Mouse (Mus musculus) liver, postnatal 0 days (tissue): ENCODE measurements around the gene Slc39a5. TPM values are rescaled to one million over a fixed set of nuclear protein-coding genes. Genes with fewer than 3 reads are reported as not detected.
A peak's percentile ranks its signal among the peaks of the same experiment; 100 is the strongest.

ENCODE experiments used
- ATAC-seq: fragments of 200-750 bp; cut with Nextera tagmentation; 2 replicates; pipeline ENCODE4 v1.8.0; 2017; ENCODE audit warnings: mild to moderate bottlenecking, moderate library complexity
- DNase-seq: peaks from one replicate; pipeline ENCODE4 v3.0.0-alpha.2; 2016
- H3K27ac ChIP-seq: fragments of 300-500 bp; sonication (generic); 2 replicates; pipeline ENCODE4 v1.5.1; 2014; ENCODE audit warnings: antibody characterized with exemption, moderate library complexity, mild to moderate bottlenecking, low read depth
- H3K27me3 ChIP-seq: fragments of 300-500 bp; sonication (generic); 2 replicates; pipeline ENCODE4 v1.6.1; 2014; ENCODE audit warnings: low read length, control low read depth, mixed read lengths; ENCODE audit not compliant: insufficient read depth
- H3K36me3 ChIP-seq: fragments of 300-500 bp; sonication (generic); replicated peaks from 2 replicates; pipeline ENCODE4 v1.6.1; 2014; ENCODE audit warnings: mild to moderate bottlenecking, control low read depth, low read length, moderate library complexity, mixed read lengths; ENCODE audit not compliant: insufficient read depth
- H3K4me1 ChIP-seq: fragments of 300-500 bp; sonication (generic); 2 replicates; pipeline ENCODE4 v1.6.1; 2014; ENCODE audit warnings: antibody characterized with exemption, mild to moderate bottlenecking, control low read depth; ENCODE audit not compliant: insufficient read depth
- H3K4me2 ChIP-seq: fragments of 300-500 bp; sonication (generic); 2 replicates; pipeline ENCODE4 v1.6.1; 2014; ENCODE audit warnings: low read depth, mild to moderate bottlenecking, low read length, moderate library complexity, mixed read lengths
- H3K4me3 ChIP-seq: fragments of 300-500 bp; sonication (generic); 2 replicates; pipeline ENCODE4 v1.5.1; 2014; ENCODE audit warnings: low read depth, low read length
- H3K9ac ChIP-seq: fragments of 300-500 bp; sonication (generic); replicated peaks from 2 replicates; pipeline ENCODE4 v1.6.1; 2014; ENCODE audit warnings: mild to moderate bottlenecking, moderate library complexity
- H3K9me3 ChIP-seq: fragments of 300-500 bp; sonication (generic); 2 replicates; pipeline ENCODE4 v1.6.1; 2016; ENCODE audit warnings: mild to moderate bottlenecking, control low read depth, low read length, mixed read lengths
- CTCF ChIP-seq: sonication (generic); IDR thresholded peaks from 2 replicates; pipeline ENCODE4 v1.5.1; 2016; ENCODE audit warnings: antibody characterized with exemption, low read depth
- EP300 ChIP-seq: IDR thresholded peaks from 2 replicates; pipeline ENCODE4 v1.6.1; 2016; ENCODE audit warnings: antibody characterized with exemption, low read depth, mild to moderate bottlenecking
- WGBS: fragments of 180-500 bp; shearing (Covaris S2); extraction: QIAGEN DNeasy Blood & Tissue Kit; methylation state at CpG from one replicate; pipeline ENCODE4 v1.1.7; 2014; ENCODE audit not compliant: insufficient replicate concordance; 5-methylcytosine and 5-hydroxymethylcytosine counted together
- polyA plus RNA-seq: library from polyadenylated mRNA; unstranded; fragments of >200 nt; fragmentation: Nextera tagmentation; extraction: Ambion mirVana; gene quantifications from 2 replicates; pipeline ENCODE4 v1.2.1, GENCODE M21; 2015

Slc39a5 gene
- polyA plus RNA-seq, 1 experiment from 2014 or later, result 64.1 TPM

GRCm38 (mm10) chr10:128408591-128409535, 7.8 kb upstream of the Slc39a5 start:
- peaks cover 26% of the 10 kb centered on the region for H3K4me1 ChIP-seq
- no peaks in the 10 kb centered on the region for H3K27me3 ChIP-seq
- no peaks in the 10 kb centered on the region for H3K9me3 ChIP-seq
- ATAC-seq (no peak; the same call in 1 of the 2 replicates), DNase-seq (no peak)
- peak overlapping the region; percentile 78 for H3K9ac ChIP-seq
- 18% methylated on average over 35 of the region's 35 CpGs for WGBS
- peak overlapping the region; percentile 78 for H3K4me3 ChIP-seq
- peak overlapping the region; percentile 94 for H3K4me2 ChIP-seq
- no peak for TF ChIP-seq EP300
- TF ChIP-seq CTCF, result no peak
- H3K27ac ChIP-seq, result peak overlapping the region; percentile 48
- peaks cover 12% of the 10 kb centered on the region for H3K36me3 ChIP-seq

DNA sequence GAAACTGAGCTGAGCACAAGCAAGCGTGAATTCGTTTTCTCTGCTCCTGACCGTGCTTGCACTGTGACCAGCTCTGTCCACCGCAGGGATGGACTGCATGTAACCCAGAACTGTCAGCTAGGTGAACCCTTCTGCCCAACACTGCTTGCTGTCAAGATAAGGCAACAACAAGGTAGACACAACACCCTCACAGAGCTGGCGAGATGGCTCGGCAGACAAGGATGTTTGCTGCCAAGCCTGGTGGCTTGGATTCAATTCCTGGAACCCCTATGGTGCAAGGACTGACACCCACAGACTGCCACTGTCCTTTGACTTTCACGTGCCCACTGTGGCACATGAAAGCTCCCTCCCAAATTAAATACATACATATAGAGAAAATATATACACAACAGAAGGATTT, 2.9 kb upstream of the Slc39a5 start:
- ATAC-seq (no peak), DNase-seq (no peak)
- TF ChIP-seq EP300, result no peak
- no peak for TF ChIP-seq CTCF
- Histone ChIP-seq H3K27me3 (no peaks in the 10 kb centered on the region), H3K36me3 (peaks cover 12% of the 10 kb centered on the region), H3K4me3 (no peak overlapping the region), H3K4me2 (no peak overlapping the region), H3K9me3 (no peaks in the 10 kb centered on the region), H3K27ac (no peak overlapping the region), H3K4me1 (no peaks in the 10 kb centered on the region; the same call in none of the 2 replicates), H3K9ac (no peak overlapping the region)
- 87% methylated on average over 7 of the region's 7 CpGs for WGBS

DNA sequence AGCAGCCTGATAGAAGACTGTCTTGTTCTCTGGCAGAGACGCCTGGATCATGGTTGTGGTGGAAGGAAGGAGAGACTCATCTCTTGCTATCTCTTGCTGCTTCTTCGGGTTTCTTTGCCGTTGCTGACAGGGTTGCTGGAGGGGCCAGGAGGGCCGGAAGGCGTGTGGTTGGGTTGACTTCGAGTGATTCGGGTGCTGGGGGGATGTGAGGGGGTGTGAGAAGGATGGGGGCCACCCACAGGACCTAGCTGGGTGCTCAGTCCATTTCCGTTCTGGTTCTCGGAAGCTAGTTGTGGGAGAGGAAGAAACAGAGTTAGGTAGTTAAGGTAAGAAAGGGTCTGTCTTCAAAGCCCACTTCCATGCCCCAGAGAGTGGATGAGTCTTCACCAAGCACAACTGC, 609 bp upstream of the Slc39a5 start:
- H3K36me3 ChIP-seq, result peaks cover 9% of the 10 kb centered on the region; the same call in 1 of the 2 replicates
- WGBS, result 76% methylated on average over 9 of the region's 9 CpGs

DNA sequence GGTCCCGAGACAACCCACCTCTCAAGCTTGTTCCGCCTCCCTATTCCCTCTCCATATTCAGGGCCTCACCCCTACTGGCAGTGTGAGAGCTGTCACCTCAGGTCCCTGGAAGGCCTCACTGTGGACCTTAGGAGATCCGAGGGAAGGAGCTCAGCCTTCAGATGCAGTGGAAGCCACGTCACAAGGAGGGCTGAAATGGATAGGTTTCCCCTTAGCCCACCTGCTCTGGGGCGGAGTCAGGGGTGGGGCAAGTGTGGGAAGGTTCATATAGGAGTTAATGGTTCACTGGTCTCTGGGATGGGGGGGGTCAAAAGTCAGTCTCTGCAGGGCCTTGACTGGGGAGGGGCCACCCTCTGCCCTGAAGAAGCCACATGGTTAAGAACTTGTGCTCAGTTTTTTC, 691 bp downstream of the Slc39a5 start:
- H3K9me3 ChIP-seq, result no peaks in the 10 kb centered on the region
- H3K36me3 ChIP-seq, result no peaks in the 10 kb centered on the region; the same call in 1 of the 2 replicates
- H3K9ac ChIP-seq, result peak overlapping the region; percentile 51
- H3K4me2 ChIP-seq, result peak overlapping the region; percentile 59
- TF ChIP-seq CTCF (no peak), EP300 (no peak)
- H3K27me3 ChIP-seq, result no peaks in the 10 kb centered on the region
- H3K4me1 ChIP-seq, result peaks cover 15% of the 10 kb centered on the region; the same call in 1 of the 2 replicates
- peak overlapping the region; percentile 42; the same call in 1 of the 2 replicates for H3K4me3 ChIP-seq
- no peak overlapping the region for H3K27ac ChIP-seq
- peak; percentile 51 for DNase-seq
- WGBS, result 38% methylated on average over 5 of the region's 5 CpGs
- peak; percentile 47; the same call in 1 of the 2 replicates for ATAC-seq

More for the DNA sequence above, 609 bp upstream of the Slc39a5 start:
- H3K4me1 ChIP-seq, result peaks cover 4% of the 10 kb centered on the region; the same call in 1 of the 2 replicates
- H3K9me3 ChIP-seq, result no peaks in the 10 kb centered on the region
- H3K4me2 ChIP-seq, result no peak overlapping the region
- no peak for DNase-seq
- no peak for TF ChIP-seq CTCF
- TF ChIP-seq EP300, result no peak
- no peaks in the 10 kb centered on the region for H3K27me3 ChIP-seq
- no peak overlapping the region for H3K4me3 ChIP-seq
- H3K27ac ChIP-seq, result no peak overlapping the region
- no peak for ATAC-seq
- H3K9ac ChIP-seq, result no peak overlapping the region

GRCm38 (mm10) chr10:128397466-128397865, 3.6 kb downstream of the Slc39a5 start:
- no peak overlapping the region for H3K4me3 ChIP-seq
- H3K9me3 ChIP-seq, result no peaks in the 10 kb centered on the region
- no peak overlapping the region for H3K9ac ChIP-seq
- H3K27ac ChIP-seq, result no peak overlapping the region
- H3K4me1 ChIP-seq, result peaks cover 15% of the 10 kb centered on the region; the same call in 1 of the 2 replicates
- no peak overlapping the region for H3K4me2 ChIP-seq
- TF ChIP-seq CTCF (no peak), EP300 (no peak)
- H3K27me3 ChIP-seq, result no peaks in the 10 kb centered on the region
- H3K36me3 ChIP-seq, result peaks cover under 1% of the 10 kb centered on the region
- no peak for DNase-seq
- 73% methylated on average over 7 of the region's 7 CpGs for WGBS
- ATAC-seq, result no peak

GRCm38 (mm10) chr10:128396716-128397264, 4.2 kb downstream of the Slc39a5 start:
- TF ChIP-seq CTCF (no peak), EP300 (no peak)
- Histone ChIP-seq H3K36me3 (peaks cover 7% of the 10 kb centered on the region), H3K4me3 (no peak overlapping the region), H3K9ac (no peak overlapping the region), H3K27me3 (no peaks in the 10 kb centered on the region), H3K4me2 (no peak overlapping the region), H3K27ac (peak overlapping the region; percentile 53; the same call in 1 of the 2 replicates), H3K9me3 (no peaks in the 10 kb centered on the region), H3K4me1 (peaks cover 15% of the 10 kb centered on the region; the same call in 1 of the 2 replicates)
- WGBS, result 68% methylated on average over 10 of the region's 10 CpGs
- ATAC-seq (no peak), DNase-seq (no peak)
